Mouse (Mus musculus) CH12.LX (cell line): ENCODE data around the gene Hist1h4k. TPM values are rescaled to one million over a fixed set of nuclear protein-coding genes. Genes with fewer than 3 reads are reported as not detected.
"Not testable (repeated sequence)": the region's sequence is repeated elsewhere in the genome, so short reads cannot be mapped to it uniquely, and the experiment has no call there.

Experiments
- DNase-seq: peaks from one replicate; pipeline ENCODE4 v3.0.0-alpha.2; 2013; ENCODE audit errors: extremely low read depth
- H3K27ac ChIP-seq: 2 replicates; pipeline ENCODE4 v1.5.1; 2012; ENCODE audit warnings: low read depth, mild to moderate bottlenecking, control low read depth, moderate library complexity; ENCODE audit not compliant: insufficient read depth
- H3K27me3 ChIP-seq: replicated peaks from 2 replicates; pipeline ENCODE3; 2012; ENCODE audit warnings: inconsistent platforms
- H3K36me3 ChIP-seq, 2 experiments: replicated peaks in 1 of 2; 2 replicates each; pipeline versions ENCODE3 to v1.6.1; 2012; ENCODE audit warnings: inconsistent platforms in 1 of 2, low read length in 1 of 2, mild to moderate bottlenecking in 1 of 2, mixed read lengths in 1 of 2, moderate library complexity in 1 of 2; ENCODE audit not compliant: control insufficient read depth in 1 of 2, insufficient read depth in 1 of 2
- H3K4me1 ChIP-seq, 2 experiments: 2 replicates each; pipeline ENCODE4 v1.6.1; 2012; ENCODE audit warnings: inconsistent platforms in 1 of 2, moderate library complexity in 1 of 2; ENCODE audit not compliant: insufficient read depth in 2 of 2, control insufficient read depth in 1 of 2
- H3K4me2 ChIP-seq: 2 replicates; pipeline ENCODE4 v1.6.1; 2012; ENCODE audit warnings: low read depth, mild to moderate bottlenecking, control low read depth; ENCODE audit not compliant: poor library complexity, insufficient read depth, severe bottlenecking
- H3K4me3 ChIP-seq, 3 experiments: fragments of 150-350 bp in 1 of 3; sonication (generic) in 1 of 3; replicated peaks in 1 of 3; 2 replicates each; pipeline versions ENCODE3 to v1.5.1; 2011 to 2012; ENCODE audit warnings: low read depth in 2 of 3, low read length in 2 of 3, mild to moderate bottlenecking in 2 of 3, moderate library complexity in 2 of 3, control low read depth in 1 of 3, improper control_type of control experiment in 1 of 3, inconsistent platforms in 1 of 3, mixed read lengths in 1 of 3; ENCODE audit not compliant: poor library complexity in 1 of 3
- H3K79me2 ChIP-seq: replicated peaks from 2 replicates; pipeline ENCODE4 v1.6.1; 2012; ENCODE audit warnings: mild to moderate bottlenecking, moderate library complexity; ENCODE audit not compliant: control insufficient read depth, poor library complexity, insufficient read depth, severe bottlenecking; ENCODE audit errors: extremely low read depth
- H3K9ac ChIP-seq: 2 replicates; pipeline ENCODE4 v1.6.1; 2012; ENCODE audit warnings: low read depth, mild to moderate bottlenecking, control low read depth, moderate library complexity; ENCODE audit not compliant: insufficient read depth
- H3K9me3 ChIP-seq: replicated peaks from 2 replicates; pipeline ENCODE3; 2012; ENCODE audit warnings: low read length, inconsistent platforms, mixed read lengths
- CHD1 ChIP-seq: IDR thresholded peaks from 2 replicates; pipeline ENCODE4 v1.6.1; 2012; ENCODE audit warnings: low read depth, low read length, improper control_type of control experiment, inconsistent platforms
- CHD2 ChIP-seq: IDR thresholded peaks from 2 replicates; pipeline ENCODE4 v1.6.1; 2011; ENCODE audit warnings: low read length, improper control_type of control experiment
- E2F4 ChIP-seq: IDR thresholded peaks from 2 replicates; pipeline ENCODE4 v1.6.1; 2011; ENCODE audit warnings: low read depth, low read length, improper control_type of control experiment; ENCODE audit not compliant: insufficient replicate concordance
- ETS1 ChIP-seq: conservative IDR thresholded peaks from 2 replicates; pipeline ENCODE4 v1.6.1; 2012; ENCODE audit warnings: low read depth, mild to moderate bottlenecking, inconsistent platforms, low read length, improper control_type of control experiment, moderate library complexity
- JUND ChIP-seq: conservative IDR thresholded peaks from 2 replicates; pipeline ENCODE4 v1.6.1; 2011; ENCODE audit warnings: low read depth, low read length, improper control_type of control experiment
- MEF2A ChIP-seq: IDR thresholded peaks from 2 replicates; pipeline ENCODE4 v1.6.1; 2014; ENCODE audit warnings: low read depth, mild to moderate bottlenecking, inconsistent platforms, low read length, improper control_type of control experiment, borderline replicate concordance
- MYC ChIP-seq: IDR thresholded peaks from 2 replicates; pipeline ENCODE4 v1.6.1; 2011; ENCODE audit warnings: low read depth, mild to moderate bottlenecking, improper control_type of control experiment, low read length
- NELFE ChIP-seq: IDR thresholded peaks from 2 replicates; pipeline ENCODE4 v1.6.1; 2011; ENCODE audit warnings: low read depth, low read length, improper control_type of control experiment
- NRF1 ChIP-seq: IDR thresholded peaks from 2 replicates; pipeline ENCODE4 v1.6.1; 2014; ENCODE audit warnings: low read depth, mild to moderate bottlenecking, inconsistent platforms, low read length, improper control_type of control experiment, moderate library complexity
- POLR2A ChIP-seq: IDR thresholded peaks from 2 replicates; pipeline ENCODE4 v1.6.1; 2011; ENCODE audit warnings: low read depth, mild to moderate bottlenecking, improper control_type of control experiment, low read length
- POLR2AphosphoS2 ChIP-seq: IDR thresholded peaks from 2 replicates; pipeline ENCODE4 v1.6.1; 2011; ENCODE audit warnings: low read depth, low read length, improper control_type of control experiment
- RCOR1 ChIP-seq: conservative IDR thresholded peaks from 2 replicates; pipeline ENCODE4 v1.6.1; 2012; ENCODE audit warnings: low read depth, mild to moderate bottlenecking, inconsistent platforms, low read length, improper control_type of control experiment
- SIN3A ChIP-seq: IDR thresholded peaks from 2 replicates; pipeline ENCODE4 v1.6.1; 2012; ENCODE audit warnings: low read length, improper control_type of control experiment, inconsistent platforms
- TBP ChIP-seq: conservative IDR thresholded peaks from 2 replicates; pipeline ENCODE4 v1.6.1; 2011; ENCODE audit warnings: low read depth, low read length, improper control_type of control experiment
- TCF12 ChIP-seq: IDR thresholded peaks from 2 replicates; pipeline ENCODE4 v1.6.1; 2014; ENCODE audit warnings: low read depth, mild to moderate bottlenecking, inconsistent platforms, low read length, improper control_type of control experiment
- UBTF ChIP-seq: IDR thresholded peaks from 2 replicates; pipeline ENCODE4 v1.6.1; 2012; ENCODE audit warnings: low read depth, mild to moderate bottlenecking, inconsistent platforms, low read length, improper control_type of control experiment, moderate library complexity
- USF1 ChIP-seq: IDR thresholded peaks from 2 replicates; pipeline ENCODE4 v1.6.1; 2014; ENCODE audit warnings: low read depth, mild to moderate bottlenecking, inconsistent platforms, low read length, improper control_type of control experiment
- USF2 ChIP-seq: conservative IDR thresholded peaks from 2 replicates; pipeline ENCODE4 v1.6.1; 2011; ENCODE audit warnings: low read depth, low read length, improper control_type of control experiment
- ZNF384 ChIP-seq: IDR thresholded peaks from 2 replicates; pipeline ENCODE4 v1.6.1; 2012; ENCODE audit warnings: low read depth, low read length, improper control_type of control experiment, inconsistent platforms
- dilution Hi-C: fragments of 300-500 bp; cut with MboI; formaldehyde crosslinking; loops from 2 replicates; pipeline ENCODE4 v1.14.3; 2020; ENCODE audit warnings: low sequenced_read_pairs; ENCODE audit not compliant: extremely low pct_unique_long_range_greater_than_20kb, extremely low pct_ligation_motif_present
- in situ Hi-C: fragments of 300-500 bp; cut with MboI; formaldehyde crosslinking; loops from 3 replicates; pipeline ENCODE4 v1.14.3; 2019; ENCODE audit warnings: low sequenced_read_pairs, low pct_ligation_motif_present, low pct_unique_long_range_greater_than_20kb, mixed read lengths
- polyA plus RNA-seq: library from polyadenylated mRNA; unstranded; fragments of >175 nt; gene quantifications from 2 replicates; pipeline ENCODE4 v1.2.1, GENCODE M21; 2012; ENCODE audit warnings: low read depth; ENCODE audit not compliant: insufficient read length
- total RNA-seq, 2 experiments: library from RNA; depleted of rRNA; stranded (reverse); fragments of 300-350 nt in 1 of 2; fragments of >200 nt in 1 of 2; gene quantifications; 2 replicates each; pipeline ENCODE4 v1.2.3; 2012 to 2014

The Hist1h4k gene
- total and polyA plus RNA-seq, 3 experiments: 13.2 to 4,319 (median 25.4) TPM

- H3K79me2 ChIP-seq, H3K36me3 ChIP-seq, H3K9me3 ChIP-seq, dilution Hi-C loops, H3K27me3 ChIP-seq: not testable (repeated sequence)
- H3K4me3 ChIP-seq: peak overlapping the region; percentile 28 to 63 (median 41)
- peak overlapping the region; percentile 91 for H3K4me2 ChIP-seq
- peaks cover 2 to 28% of the 10 kb centered on the region in 2 experiments; a peak in 2 of 4 replicates for H3K4me1 ChIP-seq
- H3K27ac ChIP-seq: peak overlapping the region; percentile 90
- peak overlapping the region; percentile 67 for H3K9ac ChIP-seq
- in situ Hi-C loops: loop anchor here (25.0 kb wide), 2 partner anchors 216 to 334 kb away; partner anchors contain the start of gene Zfp184
- peak; percentile 65 for DNase-seq
- TF ChIP-seq UBTF: 0 out of 2 replicates have a peak, but pooled peaks have one; percentile 61
- peak; percentile 34; the same call in 1 of the 2 replicates for TF ChIP-seq POLR2A
- TF ChIP-seq NELFE: peak; percentile 56; the same call in 1 of the 2 replicates
These were observed 29.1 kb downstream of the Hist1h4k start for GRCm38 (mm10) chr13:21721107-21721756.

- H3K27ac ChIP-seq: peak overlapping the region; percentile 88
- dilution Hi-C loops: no loop called here
These were observed 31.8 kb downstream of the Hist1h4k start for GRCm38 (mm10) chr13:21718381-21719080.

More at GRCm38 (mm10) chr13:21718381-21719080, 31.8 kb downstream of the Hist1h4k start:
- Histone ChIP-seq H3K4me3 (peak overlapping the region; percentile 32 to 48 (median 45)), H3K9ac (peak overlapping the region; percentile 73), H3K4me2 (peak overlapping the region; percentile 77), H3K9me3 (no peaks in the 10 kb centered on the region), H3K4me1 (peaks cover 2 to 37% of the 10 kb centered on the region in 2 experiments; a peak in 2 of 4 replicates), H3K36me3 (no peaks in the 10 kb centered on the region), H3K27me3 (no peaks in the 10 kb centered on the region), H3K79me2 (no peaks in the 10 kb centered on the region)
- peak; percentile 60 for DNase-seq
- in situ Hi-C loops: loop anchor here (25.0 kb wide), 2 partner anchors 219 to 331 kb away; partner anchors contain the start of gene Zfp184
- TF ChIP-seq ETS1 (no peak), RCOR1 (peak; percentile 39; the same call in 1 of the 2 replicates), MEF2A (no peak), TBP (no peak), CHD1 (peak; percentile 32; the same call in 1 of the 2 replicates), USF1 (no peak), E2F4 (no peak), CHD2 (peak; percentile 9; the same call in 1 of the 2 replicates), TCF12 (no peak), USF2 (no peak), NRF1 (no peak), NELFE (peak; percentile 61; the same call in 1 of the 2 replicates), SIN3A (0 out of 2 replicates have a peak, but pooled peaks have one; percentile 15), MYC (peak; percentile 57; the same call in 1 of the 2 replicates), JUND (0 out of 2 replicates have a peak, but pooled peaks have one; percentile 5), POLR2A (peak; percentile 78), POLR2AphosphoS2 (peak; percentile 98), ZNF384 (no peak)
